Mouse (Mus musculus) granulocyte monocyte progenitor cell, adult 5-6 weeks (primary cell): Measurements from ENCODE around the gene Gm21477. TPM values are rescaled to one million over a fixed set of nuclear protein-coding genes. Genes with fewer than 3 reads are reported as not detected.
"Not testable (repeated sequence)": the region's sequence is repeated elsewhere in the genome, so short reads cannot be mapped to it uniquely, and the experiment has no call there.

ENCODE experiments used
- ATAC-seq: replicated peaks from 2 replicates; pipeline ENCODE4 v1.8.0; 2016; ENCODE audit warnings: mild to moderate bottlenecking, moderate TSS enrichment, inconsistent platforms; ENCODE audit not compliant: poor library complexity, severe bottlenecking
- total RNA-seq, 2 experiments: library from RNA; stranded (forward) in 1 of 2; stranded (reverse) in 1 of 2; fragments of 200-712, 200-1000 nt in 1 of 2; fragments of >200 nt in 1 of 2; fragmentation: Nextera tagmentation in 1 of 2; gene quantifications; 2 replicates each; pipeline ENCODE4 v1.2.3; 2014 to 2017

Gm21477 gene
- total RNA-seq (2014; fragmentation: Nextera tagmentation) (not detected in 2 replicates), total RNA-seq (2017) (not detected in 2 replicates)

GRCm38 (mm10) chrY:87116521-87116920 is at the start of gene Gm21477:
Gm21477 (plus strand) TSS chrY:87116821.
- not testable (repeated sequence) for ATAC-seq
